Mouse (Mus musculus): ENCODE results near the gene Gm6370.
"Not testable (repeated sequence)": the region's sequence is repeated elsewhere in the genome, so short reads cannot be mapped to it uniquely, and the experiment has no call there.

GRCm38 (mm10) chr5:146513823-146514222 is 22.7 kb downstream of the Gm6370 start, which contains the start of gene Gm3402:
- TF ChIP-seq POLR2A (IDR thresholded peaks at IDR 0.05; ENCODE audit: insufficient read depth, low read length); EP300 (IDR thresholded peaks at IDR 0.05; ENCODE audit: insufficient read depth, low read depth, low read length): not testable (repeated sequence)
